Mouse (Mus musculus): Measurements from ENCODE around the gene Pde4d.

Pde4d gene

GRCm38 (mm10) chr13:109802201-109802600, 1352.5 kb downstream of the Pde4d start:
- no peak for DNase-seq

GRCm38 (mm10) chr13:109806193-109806966, 1356.6 kb downstream of the Pde4d start:
- DNase-seq: no peak

- DNase-seq: no peak
Measured at GRCm38 (mm10) chr13:109807036-109807435, 1357.3 kb downstream of the Pde4d start.

- no peak for DNase-seq
Measured at GRCm38 (mm10) chr13:109807446-109807845, 1357.7 kb downstream of the Pde4d start.

- no peak for DNase-seq
Measured at GRCm38 (mm10) chr13:109808039-109808438, 1358.3 kb downstream of the Pde4d start.

GRCm38 (mm10) chr13:109808946-109809345, 1359.2 kb downstream of the Pde4d start:
- DNase-seq: no peak

- no peak for DNase-seq
Measured at GRCm38 (mm10) chr13:109809646-109810045, 1359.9 kb downstream of the Pde4d start.

GRCm38 (mm10) chr13:109813924-109814323, 1364.2 kb downstream of the Pde4d start:
- DNase-seq: no peak

GRCm38 (mm10) chr13:109819071-109819470, 1369.3 kb downstream of the Pde4d start:
- no peak for DNase-seq

- DNase-seq: no peak
Measured at GRCm38 (mm10) chr13:109820141-109820540, 1370.4 kb downstream of the Pde4d start.

- no peak for DNase-seq
Measured at GRCm38 (mm10) chr13:109820866-109821265, 1371.1 kb downstream of the Pde4d start.

GRCm38 (mm10) chr13:109821725-109822412, 1372.1 kb downstream of the Pde4d start:
- peak; percentile 28 to 53 for DNase-seq

GRCm38 (mm10) chr13:109822413-109823298, 1372.9 kb downstream of the Pde4d start:
- peak; percentile 93 to 96 for DNase-seq

GRCm38 (mm10) chr13:109823307-109824031, 1373.7 kb downstream of the Pde4d start:
- peak; percentile 43 to 53 for DNase-seq

- peak; percentile 31 to 41 for DNase-seq
Measured at GRCm38 (mm10) chr13:109825891-109826290, 1376.1 kb downstream of the Pde4d start.

- no peak for DNase-seq
Measured at GRCm38 (mm10) chr13:109827341-109827740, 1377.6 kb downstream of the Pde4d start.

GRCm38 (mm10) chr13:109827909-109828308, 1378.2 kb downstream of the Pde4d start:
- DNase-seq: no peak

GRCm38 (mm10) chr13:109829444-109829843, 1379.7 kb downstream of the Pde4d start:
- no peak for DNase-seq

GRCm38 (mm10) chr13:109834935-109835334, 1385.2 kb downstream of the Pde4d start:
- DNase-seq: no peak

- peak in 1 of 2 experiments; percentile 10 for DNase-seq
Measured at GRCm38 (mm10) chr13:109837453-109837852, 1387.7 kb downstream of the Pde4d start.

- DNase-seq: no peak
Measured at GRCm38 (mm10) chr13:109837921-109838320, 1388.2 kb downstream of the Pde4d start.

GRCm38 (mm10) chr13:109840251-109840650, 1390.5 kb downstream of the Pde4d start:
- DNase-seq: no peak
